Mouse (Mus musculus) G1E (cell line): ENCODE measurements around the gene Rims1.

Experiments
- CTCF ChIP-seq: IDR thresholded peaks from 2 replicates; pipeline ENCODE4 v1.5.1; 2012; ENCODE audit warnings: low read depth, low read length, inconsistent platforms, mixed read lengths
- GATA1 ChIP-seq: IDR thresholded peaks from 2 replicates; pipeline ENCODE4 v1.6.1; 2012; ENCODE audit warnings: borderline replicate concordance, low read length, inconsistent platforms, mixed read lengths

DNA sequence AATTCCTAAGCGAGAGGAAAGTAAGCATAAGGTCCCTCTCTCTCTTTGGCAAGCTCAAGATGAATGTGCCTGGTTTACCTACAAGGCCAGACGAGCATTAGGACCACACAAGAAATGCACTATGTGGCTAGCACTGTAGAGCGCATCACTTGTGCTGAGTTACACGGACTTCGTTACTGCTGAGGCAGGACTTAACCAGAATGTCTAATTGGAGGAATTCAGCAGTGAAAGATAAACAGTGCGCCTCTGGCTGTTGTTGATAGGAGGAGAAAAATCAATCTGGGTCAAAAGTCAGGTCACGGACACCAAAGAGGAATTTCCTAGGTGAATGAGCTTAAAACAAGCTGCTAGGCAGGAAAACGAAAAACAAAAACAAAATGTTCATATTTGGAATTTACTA lies 185.0 kb downstream of the Rims1 start:
- TF ChIP-seq CTCF, result no peak
- no peak for TF ChIP-seq GATA1
